13 mouse cellular contexts compared by ENCODE assay signal in genomic region chr2:169902896-169903295, GRCm38 (mm10).
"Had no signal": no experiment of that assay in that cellular context is flagged by ENCODE, and none has a peak within 500 bp of the region (broad histone marks: within the 10 kb centered on the region; RNA-seq: fewer than 3 reads in every experiment).

No protein-coding gene starts in this region.

- H3K36me3 ChIP-seq: limb, embryonic 12.5 days; liver, embryonic 13.5 days; lung, embryonic 15.5 days; neural tube, embryonic 12.5 days; stomach, embryonic 15.5 days had no signal

- H3K4me2 ChIP-seq: limb, embryonic 12.5 days; liver, embryonic 13.5 days; lung, embryonic 15.5 days; neural tube, embryonic 12.5 days; stomach, embryonic 15.5 days had no signal

- H3K4me1 ChIP-seq: liver, embryonic 13.5 days; stomach, embryonic 15.5 days had no signal

- DNase-seq: kidney, adult 9 months; kidney, postnatal 36 days; liver; liver, embryonic 13.5 days; liver, postnatal 0 days; thymus, adult 2 months; thymus, postnatal 25 days had no signal

- H3K27ac ChIP-seq: kidney, postnatal 0 days; layer of hippocampus, adult 2 months; limb, embryonic 12.5 days; liver, embryonic 13.5 days; lung, embryonic 15.5 days; neural tube, embryonic 12.5 days; stomach, embryonic 15.5 days had no signal

- H3K9me3 ChIP-seq: limb, embryonic 12.5 days; liver, embryonic 13.5 days; lung, embryonic 15.5 days; neural tube, embryonic 12.5 days; stomach, embryonic 15.5 days had no signal

- H3K9ac ChIP-seq: limb, embryonic 12.5 days; liver, embryonic 13.5 days; liver, postnatal 0 days; lung, embryonic 15.5 days; neural tube, embryonic 12.5 days; stomach, embryonic 15.5 days had no signal

- H3K4me3 ChIP-seq: layer of hippocampus, adult 2 months; limb, embryonic 12.5 days; liver, embryonic 13.5 days; lung, embryonic 15.5 days; neural tube, embryonic 12.5 days; stomach, embryonic 15.5 days had no signal

- H3K27me3 ChIP-seq: liver, embryonic 13.5 days; lung, embryonic 15.5 days; neural tube, embryonic 12.5 days; stomach, embryonic 15.5 days had no signal

- ATAC-seq: liver, postnatal 0 days had no signal
